Mouse (Mus musculus) cerebellum, adult 8-10 months (tissue): Measurements from ENCODE around the gene Bicd2.
A peak's percentile ranks its signal among the peaks of the same experiment; 100 is the strongest.
"Not testable (repeated sequence)": the region's sequence is repeated elsewhere in the genome, so short reads cannot be mapped to it uniquely, and the experiment has no call there.

Experiments used
- DNase-seq: peaks from one replicate; pipeline ENCODE4 v3.0.0; 2022

Gene Bicd2

DNA sequence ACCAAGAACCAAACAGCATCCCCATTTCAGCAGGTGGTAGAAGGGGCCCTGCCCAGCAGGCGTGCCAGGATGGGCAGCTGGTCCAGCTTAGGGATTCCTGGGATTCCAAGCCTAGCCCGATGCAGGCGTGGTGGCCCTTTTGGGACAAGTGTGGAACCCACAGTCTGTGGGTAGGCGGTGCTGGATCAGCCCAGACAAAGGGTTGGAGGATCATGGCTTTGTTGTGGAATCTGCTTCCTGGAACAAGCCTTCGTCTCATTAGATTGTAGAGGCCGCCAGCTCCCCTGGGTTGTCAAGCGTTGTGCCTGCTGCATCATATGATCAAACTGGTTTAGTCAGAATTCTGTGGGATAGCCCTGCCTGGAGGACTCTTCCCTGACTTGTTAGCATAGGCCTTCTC lies 21.0 kb downstream of the Bicd2 start:
- no peak for DNase-seq

DNA sequence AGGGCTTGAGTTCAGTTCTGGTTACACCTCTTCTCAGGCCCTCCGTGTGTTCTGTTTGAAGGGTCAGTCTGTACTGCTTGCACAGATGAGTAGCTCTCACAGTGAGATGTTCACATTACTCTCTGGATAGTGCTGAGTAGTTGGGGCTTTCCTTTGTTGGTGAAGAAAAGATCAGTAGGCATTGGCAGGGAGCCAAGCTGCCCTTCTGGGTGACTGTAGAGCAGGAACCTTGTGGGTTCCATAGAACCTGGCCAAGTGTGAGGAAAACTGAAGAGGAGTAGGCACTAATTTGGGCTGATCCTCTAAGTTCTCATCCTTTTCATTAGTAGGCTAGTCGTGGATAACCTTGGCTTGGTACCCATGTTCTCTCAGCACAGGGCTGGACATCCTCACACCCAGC lies 21.4 kb downstream of the Bicd2 start:
- DNase-seq: no peak

DNA sequence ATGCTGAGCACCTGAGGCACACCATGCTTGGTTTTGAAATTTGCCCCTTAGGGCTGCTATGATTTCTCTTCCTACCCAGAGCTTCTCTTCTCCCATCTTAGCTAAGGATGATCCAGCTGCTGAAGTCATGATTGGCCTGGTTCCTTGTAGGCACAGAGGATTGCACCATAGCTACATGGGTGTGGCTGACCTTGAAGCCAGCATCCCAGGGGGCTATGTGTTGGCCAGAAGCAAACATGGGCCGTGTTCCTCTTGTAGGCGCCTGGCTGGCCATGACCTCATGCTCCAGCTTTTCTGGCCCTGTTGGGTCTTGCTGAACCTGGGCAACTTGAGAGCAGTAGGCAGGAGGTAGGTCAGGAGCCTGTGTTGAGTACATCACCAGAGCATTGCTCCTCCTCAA lies 23.3 kb downstream of the Bicd2 start:
- DNase-seq: no peak

DNA sequence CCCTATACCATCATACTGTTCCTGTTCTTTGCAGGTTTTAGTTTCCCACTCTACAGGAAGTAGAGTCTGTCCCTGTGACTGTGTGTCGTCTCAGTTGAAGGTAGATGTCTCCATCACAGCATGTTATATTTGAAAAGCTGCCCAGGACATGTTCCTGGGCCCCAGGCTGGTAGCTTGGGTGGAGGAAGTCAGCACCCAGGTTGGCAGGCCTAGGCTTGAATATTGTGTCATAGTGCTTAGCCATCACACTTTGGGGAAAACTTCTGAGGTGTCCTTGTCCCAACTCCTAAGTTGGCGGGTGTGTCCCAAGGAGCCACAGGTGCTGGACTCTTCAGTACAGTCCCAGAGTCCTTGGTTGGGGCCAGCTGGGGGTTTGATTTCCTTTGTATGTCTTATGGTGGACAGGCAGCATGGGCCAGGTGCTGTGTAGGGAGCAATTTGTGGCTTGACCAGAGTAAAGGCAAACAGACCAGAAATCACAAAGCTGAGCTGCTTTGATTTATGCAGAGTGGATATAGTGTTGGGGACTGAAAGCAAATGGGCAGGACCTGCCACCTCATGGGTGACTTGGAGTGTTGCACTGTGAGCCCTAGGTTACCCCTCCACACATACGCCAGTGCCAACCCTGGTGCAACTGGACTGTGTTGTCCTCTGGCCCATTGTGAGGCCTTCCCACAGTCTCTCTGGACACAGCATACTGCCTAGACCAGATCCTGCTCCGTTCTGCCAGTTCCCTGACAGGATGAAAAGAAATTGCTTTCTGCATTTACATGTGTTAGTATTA lies 26.5 kb downstream of the Bicd2 start:
- no peak for DNase-seq

DNA sequence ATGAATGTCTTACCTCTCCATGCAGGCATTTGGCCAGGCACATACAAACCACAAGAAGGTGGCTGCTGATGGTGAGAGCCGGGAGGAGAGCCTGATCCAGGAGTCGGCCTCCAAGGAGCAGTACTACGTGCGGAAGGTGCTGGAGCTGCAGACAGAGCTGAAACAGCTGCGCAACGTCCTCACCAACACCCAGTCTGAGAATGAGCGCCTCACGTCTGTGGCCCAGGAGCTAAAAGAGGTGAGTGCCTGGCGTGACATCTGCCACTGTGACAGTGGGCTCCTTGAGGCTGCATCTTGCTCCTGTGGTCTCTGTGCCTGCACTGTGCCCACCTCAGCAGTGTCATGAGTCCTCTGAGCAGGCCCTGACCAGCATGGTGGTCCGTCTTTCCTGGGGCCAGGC lies 28.0 kb downstream of the Bicd2 start:
- DNase-seq: no peak

DNA sequence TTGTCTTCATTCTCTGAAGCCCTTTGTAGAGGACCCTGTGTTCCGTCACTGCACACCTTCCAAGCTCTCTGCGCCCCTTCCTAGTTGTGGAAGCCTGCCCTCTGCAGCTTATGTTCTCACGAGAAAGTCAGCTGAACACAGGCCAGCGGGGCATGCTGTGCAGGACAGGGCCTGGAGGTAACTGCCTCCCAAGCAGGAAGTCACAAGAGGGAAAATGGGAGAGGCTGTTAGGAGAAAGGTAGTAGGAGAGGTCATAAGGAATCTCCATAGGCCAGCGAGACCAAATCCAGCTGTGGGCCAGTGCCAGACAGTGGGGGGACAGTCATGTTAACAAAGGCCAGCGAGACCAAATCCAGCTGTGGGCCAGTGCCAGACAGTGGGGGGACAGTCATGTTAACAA lies 28.8 kb downstream of the Bicd2 start:
- not testable (repeated sequence) for DNase-seq

DNA sequence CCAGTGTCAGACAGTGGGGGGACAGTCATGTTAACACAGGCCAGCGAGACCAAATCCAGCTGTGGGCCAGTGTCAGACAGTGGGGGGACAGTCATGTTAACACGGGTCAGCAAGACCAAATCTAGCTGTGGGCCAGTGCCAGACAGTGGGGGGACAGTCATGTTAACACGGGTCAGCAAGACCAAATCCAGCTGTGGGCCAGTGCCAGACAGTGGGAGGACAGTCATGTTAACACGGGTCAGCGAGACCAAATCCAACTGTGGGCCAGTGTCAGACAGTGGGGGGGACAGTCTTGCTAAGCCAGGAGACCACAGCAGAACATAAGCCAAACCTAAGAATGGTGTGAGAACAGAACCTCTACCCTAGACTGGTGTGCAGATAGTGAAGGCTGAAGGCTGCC lies 29.5 kb downstream of the Bicd2 start:
- DNase-seq: not testable (repeated sequence)

DNA sequence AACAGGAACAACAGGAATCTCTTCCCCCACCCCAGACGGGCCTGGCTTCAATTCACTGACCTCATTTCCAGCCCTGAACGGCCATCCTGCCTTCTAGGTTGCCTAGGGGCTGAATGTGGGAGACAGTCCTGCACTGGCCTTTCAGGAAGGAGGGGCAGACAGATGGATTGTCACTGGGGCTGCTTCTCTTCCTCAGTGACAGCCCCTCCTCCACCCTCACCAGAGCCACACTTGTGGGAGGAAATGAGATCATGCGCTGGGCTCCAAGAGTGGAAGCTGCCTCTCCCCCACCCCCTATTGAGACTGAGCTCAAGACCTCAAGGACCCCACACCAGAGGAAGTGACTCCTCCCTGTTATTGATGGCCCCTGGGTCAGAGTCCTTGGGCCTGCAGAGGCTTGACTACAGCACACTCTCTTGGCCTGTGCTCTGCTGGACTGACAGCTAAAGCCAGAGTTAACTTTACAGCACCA lies 30.1 kb downstream of the Bicd2 start:
- no peak for DNase-seq

DNA sequence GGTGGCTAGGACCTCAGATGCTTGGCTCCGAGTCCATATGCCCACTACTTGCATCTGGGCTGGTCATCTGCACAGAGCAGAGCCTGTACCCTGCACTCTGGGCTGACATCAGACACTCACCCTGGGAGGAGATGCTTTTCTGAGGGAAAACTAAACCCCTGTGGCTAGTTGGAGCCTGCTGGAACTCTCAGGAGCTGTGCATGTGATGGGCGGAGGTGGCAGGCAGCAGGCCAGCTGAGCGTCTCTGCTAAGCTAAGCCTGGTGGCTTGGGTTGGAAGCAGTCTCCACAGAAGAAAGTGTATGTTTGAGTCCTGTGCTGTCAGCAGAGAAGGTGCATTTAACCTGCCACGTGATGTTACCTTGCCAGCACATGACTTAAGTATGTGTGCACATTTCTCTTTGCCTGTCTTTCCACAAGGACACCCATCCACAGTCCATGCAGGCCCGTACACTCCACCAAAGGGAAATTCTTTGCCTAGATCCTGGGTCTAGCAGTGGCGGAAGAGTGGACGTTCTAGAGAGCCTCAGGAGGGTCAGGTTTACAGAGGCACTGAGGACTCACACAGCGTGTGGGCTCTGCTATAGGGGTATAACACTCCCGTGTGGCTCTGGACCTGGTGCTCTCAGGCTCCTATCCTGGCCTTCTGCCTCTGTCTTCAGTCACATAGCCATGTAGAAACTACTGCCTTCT lies 31.1 kb downstream of the Bicd2 start:
- no peak for DNase-seq

DNA sequence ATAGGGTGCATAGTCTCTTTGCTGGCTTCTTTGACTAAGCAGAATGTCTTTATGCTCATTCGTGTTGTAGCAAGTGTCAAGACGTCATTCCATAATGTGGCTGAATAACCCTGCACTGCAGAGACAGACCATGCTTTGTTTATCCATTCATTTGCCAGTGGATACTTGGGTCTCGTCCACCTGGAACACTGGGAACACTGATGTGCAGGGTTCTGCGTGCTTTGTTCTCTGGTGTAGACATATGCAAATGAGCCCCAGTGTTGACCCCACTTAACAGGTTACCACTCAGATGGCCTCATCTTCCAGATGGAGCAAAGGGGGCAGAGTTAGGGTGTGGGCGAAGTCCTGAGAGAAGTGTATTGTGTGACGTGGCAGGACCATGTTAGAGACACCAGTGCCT lies 32.9 kb downstream of the Bicd2 start:
- no peak for DNase-seq

DNA sequence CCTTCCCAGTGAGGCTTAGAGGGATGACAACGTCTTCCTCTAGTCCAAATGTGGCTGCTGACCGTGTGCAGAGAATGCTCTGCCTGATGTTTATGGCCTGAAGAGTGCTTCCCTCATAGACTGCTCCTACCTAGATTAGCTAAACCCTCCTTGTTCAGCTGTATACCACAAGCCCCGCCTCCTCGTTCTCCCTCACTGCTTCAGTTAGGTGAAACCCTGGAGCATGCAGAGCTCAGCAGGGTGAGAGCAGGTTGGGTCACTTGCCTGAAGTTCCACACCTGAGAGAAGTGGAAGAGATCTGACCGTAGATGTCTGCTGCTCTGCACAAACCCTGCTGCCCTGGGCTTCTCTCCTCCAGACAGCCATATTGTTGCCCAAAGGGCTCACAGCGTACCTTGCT lies 33.3 kb downstream of the Bicd2 start:
- DNase-seq: no peak

DNA sequence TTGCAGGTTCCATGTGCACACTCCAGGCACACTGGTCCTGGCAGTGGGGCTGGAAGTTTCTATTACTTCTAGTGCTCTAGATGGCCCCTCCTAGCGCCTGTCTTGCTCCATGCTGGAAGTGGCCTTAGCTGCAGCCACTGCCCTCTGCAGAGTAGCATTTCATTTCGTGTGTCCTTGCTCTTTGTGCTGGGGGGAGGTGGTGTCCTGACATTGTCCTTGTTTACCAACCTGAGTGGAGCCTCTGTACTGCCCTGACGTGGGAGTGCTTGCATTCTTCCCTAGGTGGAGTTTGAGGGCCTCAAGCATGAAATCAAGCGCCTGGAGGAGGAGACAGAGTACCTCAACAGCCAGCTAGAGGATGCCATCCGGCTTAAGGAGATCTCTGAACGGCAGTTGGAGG lies 36.2 kb downstream of the Bicd2 start:
- DNase-seq: no peak

DNA sequence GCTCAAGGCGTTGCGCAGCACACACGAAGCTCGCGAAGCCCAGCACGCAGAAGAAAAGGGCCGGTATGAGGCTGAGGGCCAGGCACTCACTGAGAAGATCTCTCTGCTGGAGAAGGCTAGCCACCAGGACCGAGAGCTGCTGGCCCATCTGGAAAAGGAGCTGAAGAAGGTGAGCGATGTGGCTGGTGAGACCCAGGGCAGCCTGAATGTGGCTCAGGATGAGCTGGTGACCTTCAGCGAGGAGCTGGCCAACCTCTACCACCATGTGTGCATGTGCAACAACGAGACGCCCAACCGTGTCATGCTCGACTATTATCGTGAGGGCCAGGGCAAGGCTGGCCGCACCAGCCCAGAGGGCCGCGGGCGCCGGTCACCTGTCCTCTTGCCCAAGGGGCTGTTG lies 37.9 kb downstream of the Bicd2 start:
- no peak for DNase-seq

DNA sequence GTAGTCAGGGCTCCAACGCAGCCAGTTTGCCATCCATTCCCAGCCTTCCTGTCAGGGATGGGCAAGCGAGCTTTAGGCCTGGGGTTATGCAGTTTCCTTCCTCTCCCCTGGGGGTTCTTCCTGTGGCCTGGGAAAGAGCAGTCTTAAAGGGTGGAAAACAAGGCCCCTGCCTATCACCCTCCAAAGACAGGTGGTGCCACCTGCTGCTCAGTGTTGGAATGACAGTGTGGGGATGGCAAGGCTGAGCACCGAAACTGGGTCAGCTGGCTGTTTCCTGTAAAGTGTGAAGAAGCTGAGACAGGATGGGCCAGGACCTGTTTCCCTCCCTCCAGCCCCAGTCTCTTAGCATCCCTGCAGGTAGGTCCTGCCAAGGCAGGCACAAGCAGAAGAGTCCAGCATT lies 39.8 kb downstream of the Bicd2 start:
- DNase-seq: peak; percentile 83

DNA sequence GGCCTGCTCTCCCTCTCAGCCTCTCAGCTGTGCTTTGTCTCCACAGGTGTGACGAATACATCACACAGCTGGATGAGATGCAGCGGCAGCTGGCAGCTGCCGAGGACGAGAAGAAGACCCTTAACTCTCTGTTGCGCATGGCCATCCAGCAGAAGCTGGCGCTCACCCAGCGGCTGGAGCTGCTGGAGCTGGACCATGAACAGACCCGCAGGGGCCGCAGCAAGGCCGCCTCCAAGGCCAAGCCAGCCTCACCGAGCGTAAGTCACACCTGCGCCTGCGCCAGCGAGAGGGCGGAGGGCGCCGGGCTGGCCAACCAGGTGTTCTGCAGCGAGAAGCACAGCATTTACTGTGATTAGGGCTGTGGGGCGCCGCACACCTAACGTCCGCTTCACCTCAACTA lies 41.6 kb downstream of the Bicd2 start:
- no peak for DNase-seq

DNA sequence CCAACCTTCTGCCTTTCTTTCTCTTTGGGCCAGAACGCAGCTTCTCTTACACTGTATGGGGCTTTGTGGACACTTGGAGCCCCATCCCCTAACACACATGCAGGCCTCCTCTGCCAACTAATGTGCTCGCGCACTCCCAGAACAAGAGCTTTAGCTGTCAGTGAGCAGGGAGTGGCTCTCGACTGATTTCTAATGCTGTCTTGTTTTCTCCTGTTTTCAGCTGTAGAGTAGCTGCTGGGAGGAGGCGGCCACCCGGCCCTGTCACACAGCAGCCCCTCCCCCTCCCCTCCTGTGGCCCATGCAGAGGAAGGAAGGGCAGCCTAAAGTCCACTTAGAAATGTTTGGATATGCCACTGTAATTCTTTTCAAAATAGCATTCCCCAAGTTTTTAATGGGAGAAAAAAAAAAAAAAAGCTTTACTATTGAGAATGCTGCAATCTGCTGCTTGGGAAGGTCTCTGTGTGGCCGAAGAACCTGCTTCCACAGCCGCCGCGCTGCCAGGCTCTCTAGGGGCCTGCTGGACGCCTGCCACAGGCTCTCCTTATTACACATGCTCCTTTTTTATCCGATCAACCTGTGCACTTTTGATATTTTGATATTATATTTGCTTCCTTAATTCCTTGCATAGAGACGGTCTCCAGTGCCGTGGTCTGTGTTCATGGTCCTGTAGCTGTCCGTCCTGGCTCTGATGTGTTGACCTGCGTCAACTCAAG lies 43.5 kb downstream of the Bicd2 start:
- DNase-seq: no peak

DNA sequence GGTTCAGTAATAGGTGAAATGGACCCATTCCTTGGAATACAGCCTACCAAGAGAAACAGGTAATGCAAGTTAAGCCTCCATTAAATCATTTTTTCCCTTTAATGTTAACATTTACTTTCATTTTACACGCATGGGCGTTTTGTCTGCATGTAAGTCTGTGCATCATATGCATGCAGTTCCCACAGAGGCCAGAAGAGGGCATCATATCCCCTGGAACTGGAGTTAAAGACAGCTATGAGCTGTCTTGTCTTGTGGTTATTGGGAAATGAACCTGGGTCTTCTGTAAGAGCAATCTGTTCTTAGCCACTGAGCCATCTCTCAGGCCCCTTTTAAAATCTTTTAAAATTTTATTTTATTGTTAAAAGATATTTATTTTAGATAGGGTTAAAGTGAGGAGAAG lies 50.0 kb downstream of the Bicd2 start:
- no peak for DNase-seq

DNA sequence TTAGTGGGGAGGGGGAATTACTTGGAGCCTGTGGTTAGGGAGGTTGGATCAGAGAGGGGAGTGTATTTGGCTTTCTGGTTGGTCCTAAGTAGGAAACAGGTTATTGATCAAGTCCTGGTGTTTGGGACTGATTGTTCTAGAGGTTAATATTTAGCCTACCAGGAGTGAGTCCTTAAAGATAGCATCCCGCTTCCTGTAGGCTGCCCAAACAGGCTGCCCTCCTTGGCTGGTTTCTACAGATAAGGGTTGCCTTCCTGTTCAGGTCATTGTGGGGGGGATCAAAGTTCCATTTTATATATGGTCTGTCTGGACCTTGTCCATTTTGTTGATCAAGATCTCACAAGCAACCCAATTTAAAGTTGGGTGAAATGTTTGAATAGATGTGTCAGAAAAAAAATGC lies 52.2 kb downstream of the Bicd2 start:
- DNase-seq: no peak

DNA sequence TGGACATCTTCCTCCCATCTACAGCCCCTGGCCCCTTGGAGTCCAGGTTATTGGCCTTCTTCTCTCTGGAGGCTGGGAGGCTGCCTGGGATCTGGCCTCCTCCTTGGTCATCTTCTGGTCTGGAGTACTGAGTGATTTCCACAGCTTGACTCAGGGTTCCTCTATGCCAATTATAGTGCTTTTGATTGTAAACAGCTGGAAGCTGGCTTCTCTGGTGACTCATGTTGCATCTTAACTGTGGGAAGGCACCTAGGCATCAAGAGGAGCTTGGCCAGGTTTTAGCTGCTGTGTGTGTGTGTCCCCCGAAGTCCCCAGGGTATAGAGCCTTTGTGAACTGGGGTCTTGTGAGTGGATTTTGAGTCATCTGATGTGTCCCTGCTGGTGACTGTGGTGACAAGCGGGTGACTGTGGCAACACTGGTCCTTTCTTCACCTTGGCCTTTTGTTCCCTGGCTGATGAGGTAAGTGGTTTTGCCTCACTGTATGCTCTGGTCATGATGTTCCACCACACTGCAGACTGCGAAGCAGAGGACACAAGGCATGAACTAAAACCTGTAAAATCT lies 53.6 kb downstream of the Bicd2 start:
- no peak for DNase-seq

DNA sequence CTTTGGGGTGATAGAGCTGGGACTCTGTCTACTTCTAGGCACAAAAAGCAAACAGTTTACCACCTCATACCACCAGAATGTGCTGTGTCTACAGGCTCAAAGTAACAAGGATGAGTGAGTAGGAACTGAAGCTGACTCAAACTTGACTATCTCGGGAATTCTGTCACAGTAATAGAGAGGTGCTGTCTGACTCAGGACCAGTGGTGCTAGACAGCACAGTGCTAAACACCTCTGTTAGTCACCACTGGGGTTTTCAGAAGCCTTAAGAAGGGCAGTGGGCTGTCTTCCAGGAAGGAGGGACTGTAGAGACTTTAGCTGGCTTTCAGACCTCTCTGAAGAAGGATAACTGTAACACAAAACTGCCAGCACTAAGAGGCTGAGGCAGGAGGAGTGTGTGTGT lies 55.4 kb downstream of the Bicd2 start:
- no peak for DNase-seq

DNA sequence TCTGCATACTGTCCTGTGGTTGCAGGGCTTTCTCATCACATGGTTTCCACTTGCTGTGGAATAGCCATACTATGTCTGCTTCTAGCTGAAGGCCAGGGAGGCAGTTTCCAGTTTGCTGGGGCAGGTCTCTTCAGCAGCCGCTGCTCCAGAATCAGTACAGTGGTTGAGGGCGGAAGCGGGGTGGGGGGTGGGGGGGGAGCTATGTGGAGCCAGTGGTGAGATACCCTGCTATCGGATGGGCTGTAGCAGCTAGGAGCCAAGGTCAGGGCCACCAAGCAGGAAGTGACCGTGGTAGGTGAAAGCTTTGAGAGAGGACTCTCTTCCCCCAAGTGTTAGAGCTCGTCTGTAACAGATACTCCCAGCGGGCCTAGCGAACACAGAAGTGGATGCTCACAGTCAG lies 56.8 kb downstream of the Bicd2 start:
- no peak for DNase-seq

DNA sequence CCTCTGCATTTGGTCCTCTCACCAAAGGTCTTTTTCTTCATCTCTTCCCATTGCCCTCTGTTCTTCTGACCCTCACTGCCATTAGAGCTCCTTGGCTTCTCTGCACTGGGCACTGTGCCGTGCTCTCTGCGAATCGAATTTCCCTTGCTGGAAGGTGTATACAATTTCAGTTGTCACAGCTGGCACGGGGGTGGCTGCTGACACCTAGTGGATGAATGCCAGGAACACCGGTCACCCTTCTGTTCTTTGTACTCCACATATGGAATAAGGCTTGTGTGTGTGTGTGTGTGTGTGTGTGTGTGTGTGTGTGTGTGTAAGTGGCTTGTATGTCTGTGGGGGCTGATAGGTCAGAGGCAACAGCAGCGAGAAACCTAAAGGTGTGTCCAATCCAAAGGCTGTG lies 58.8 kb downstream of the Bicd2 start:
- no peak for DNase-seq

DNA sequence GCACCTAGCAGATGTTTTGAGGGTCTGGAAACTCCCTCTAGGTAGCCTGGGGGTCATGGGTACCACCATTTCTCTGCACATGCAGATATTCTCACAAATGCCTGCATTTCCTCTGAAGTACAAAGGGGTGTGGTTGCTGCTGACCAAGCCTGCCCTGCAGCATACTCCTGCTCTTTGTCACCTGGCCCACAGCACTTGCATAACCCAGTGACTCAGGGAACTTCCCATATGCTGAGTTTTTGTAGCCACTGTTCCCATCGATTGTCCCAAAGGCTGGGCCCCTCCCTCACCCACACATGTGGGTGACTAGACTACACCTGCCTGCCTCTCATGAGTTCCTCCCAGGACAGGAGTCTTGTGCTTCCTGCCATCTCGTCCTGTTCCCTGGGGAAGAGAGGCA lies 61.2 kb downstream of the Bicd2 start:
- no peak for DNase-seq

DNA sequence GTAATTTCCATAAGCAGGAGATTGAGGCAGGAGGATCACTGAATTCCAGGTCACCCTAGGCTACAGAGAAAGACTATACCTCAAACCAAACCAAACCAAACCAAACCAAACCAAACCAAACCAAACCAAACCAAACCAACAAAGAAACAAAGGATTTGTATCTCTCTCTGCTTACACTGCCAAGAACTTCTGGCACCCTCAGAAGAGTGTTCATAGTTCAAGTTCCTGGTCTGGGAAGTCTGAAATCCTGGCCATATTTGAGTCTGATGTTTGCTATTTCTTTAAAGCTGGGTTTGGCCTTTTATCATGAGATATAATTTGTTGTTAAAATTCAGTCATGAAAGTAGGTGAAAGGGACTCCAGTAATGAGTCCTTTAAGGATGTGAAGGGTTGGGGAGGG lies 66.4 kb downstream of the Bicd2 start:
- DNase-seq: no peak
